Mouse (Mus musculus): ENCODE results near the gene Ryr2.

Ryr2 gene

GRCm38 (mm10) chr13:12037241-12037640, 69.5 kb downstream of the Ryr2 start:
- DNase-seq (ENCODE audit: low spot score in 2 of 2), result no peak

GRCm38 (mm10) chr13:12036834-12037233, 69.9 kb downstream of the Ryr2 start:
- no peak for DNase-seq (ENCODE audit: low spot score in 2 of 2)

GRCm38 (mm10) chr13:12033914-12034313, 72.8 kb downstream of the Ryr2 start:
- no peak for DNase-seq (ENCODE audit: low spot score in 2 of 2)

- no peak for DNase-seq (ENCODE audit: low spot score in 2 of 2)
Measured at GRCm38 (mm10) chr13:12033272-12033671, 73.5 kb downstream of the Ryr2 start.

GRCm38 (mm10) chr13:12029841-12030240, 76.9 kb downstream of the Ryr2 start:
- no peak for DNase-seq (ENCODE audit: low spot score in 2 of 2)

GRCm38 (mm10) chr13:12029326-12029725, 77.4 kb downstream of the Ryr2 start:
- DNase-seq (ENCODE audit: low spot score in 2 of 2), result no peak

GRCm38 (mm10) chr13:12018046-12018445, 88.7 kb downstream of the Ryr2 start:
- DNase-seq (ENCODE audit: low spot score in 2 of 2), result no peak

GRCm38 (mm10) chr13:12013986-12014385, 92.8 kb downstream of the Ryr2 start:
- DNase-seq (ENCODE audit: low spot score in 2 of 2), result no peak

GRCm38 (mm10) chr13:12008995-12009689, 97.6 kb downstream of the Ryr2 start:
- no peak for DNase-seq (ENCODE audit: low spot score in 2 of 2)

GRCm38 (mm10) chr13:12007579-12007978, 99.2 kb downstream of the Ryr2 start:
- no peak for DNase-seq (ENCODE audit: low spot score in 2 of 2)

GRCm38 (mm10) chr13:12001891-12002294, 104.9 kb downstream of the Ryr2 start:
- DNase-seq (ENCODE audit: low spot score in 2 of 2), result no peak

- DNase-seq (ENCODE audit: low spot score in 2 of 2), result no peak
Measured at GRCm38 (mm10) chr13:11999851-12000250, 106.9 kb downstream of the Ryr2 start.

GRCm38 (mm10) chr13:11997366-11997765, 109.4 kb downstream of the Ryr2 start:
- no peak for DNase-seq (ENCODE audit: low spot score in 2 of 2)

GRCm38 (mm10) chr13:11987556-11987955, 119.2 kb downstream of the Ryr2 start:
- no peak for DNase-seq (ENCODE audit: low spot score in 2 of 2)

GRCm38 (mm10) chr13:11985056-11985455, 121.7 kb downstream of the Ryr2 start:
- DNase-seq (ENCODE audit: low spot score in 2 of 2), result no peak

GRCm38 (mm10) chr13:11978997-11979396, 127.7 kb downstream of the Ryr2 start:
- DNase-seq (ENCODE audit: low spot score in 2 of 2), result no peak

GRCm38 (mm10) chr13:11978359-11978758, 128.4 kb downstream of the Ryr2 start:
- no peak for DNase-seq (ENCODE audit: low spot score in 2 of 2)

- DNase-seq (ENCODE audit: low spot score in 2 of 2), result no peak
Measured at GRCm38 (mm10) chr13:11977606-11978005, 129.1 kb downstream of the Ryr2 start.

- DNase-seq (ENCODE audit: low spot score in 2 of 2), result no peak
Measured at GRCm38 (mm10) chr13:11964391-11964790, 142.4 kb downstream of the Ryr2 start.

- DNase-seq (ENCODE audit: low spot score in 2 of 2), result no peak
Measured at GRCm38 (mm10) chr13:11959488-11960174, 147.1 kb downstream of the Ryr2 start.

GRCm38 (mm10) chr13:11958854-11959253, 147.9 kb downstream of the Ryr2 start:
- no peak for DNase-seq (ENCODE audit: low spot score in 2 of 2)

- no peak for DNase-seq (ENCODE audit: low spot score in 2 of 2)
Measured at GRCm38 (mm10) chr13:11958271-11958670, 148.5 kb downstream of the Ryr2 start.

- DNase-seq (ENCODE audit: low spot score in 2 of 2), result no peak
Measured at GRCm38 (mm10) chr13:11951951-11952350, 154.8 kb downstream of the Ryr2 start.

All from spleen, postnatal 14 days (tissue).